Mouse (Mus musculus) bone marrow, adult 2 months (tissue): ENCODE measurements around the gene Dgki.

Experiments used
- CTCF ChIP-seq: fragments of 200-500 bp; IDR thresholded peaks from 2 replicates; pipeline ENCODE4 v1.5.1; 2011; ENCODE audit warnings: low read length, control low read depth; ENCODE audit not compliant: control insufficient read depth, insufficient read depth
- POLR2A ChIP-seq: fragments of 200-500 bp; IDR thresholded peaks from 2 replicates; pipeline ENCODE4 v1.6.1; 2011; ENCODE audit warnings: low read depth, mild to moderate bottlenecking, control low read depth, low read length, borderline replicate concordance; ENCODE audit not compliant: control insufficient read depth

DNA sequence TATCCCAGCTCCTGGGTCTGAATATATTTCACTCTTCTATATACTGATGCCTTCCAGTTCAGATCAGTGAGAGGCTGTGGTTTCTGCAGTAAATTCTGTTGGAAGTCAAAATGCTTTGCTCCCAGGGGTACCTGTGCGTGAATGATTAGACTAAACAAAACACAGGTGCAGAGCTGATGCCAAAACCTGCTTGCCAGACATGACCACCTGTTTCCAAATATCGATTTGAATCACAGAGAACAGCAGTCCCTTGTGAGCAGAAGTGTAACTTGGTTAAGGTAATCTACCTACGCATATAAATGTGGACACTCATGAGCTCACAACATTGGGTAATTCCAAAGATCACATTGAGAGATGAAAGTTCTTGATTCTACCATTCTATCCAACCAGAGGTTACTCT, 100.5 kb downstream of the Dgki start:
- TF ChIP-seq CTCF = no peak
- no peak for TF ChIP-seq POLR2A
